Mouse (Mus musculus) megakaryocyte, embryonic 14.5 days (primary cell): Measurements from ENCODE around the gene Stk10.

Experiments used
- FLI1 ChIP-seq: IDR thresholded peaks from 2 replicates; pipeline ENCODE4 v1.6.1; 2012; ENCODE audit warnings: low read length, inconsistent platforms, mixed read lengths
- GATA1 ChIP-seq: IDR thresholded peaks from 3 replicates; pipeline ENCODE4 v1.6.1; 2012; ENCODE audit warnings: mixed read lengths, low read length, inconsistent platforms, borderline replicate concordance

- TF ChIP-seq GATA1 (no peak), FLI1 (no peak)
These were observed 117.2 kb downstream of the Stk10 start for GRCm38 (mm10) chr11:32650236-32650749.
